Mouse (Mus musculus) ES-CJ7 (cell line): ENCODE data around the gene Sgf29.

Experiments
- DNase-seq: peaks from one replicate; pipeline ENCODE4 v3.0.0; 2011; ENCODE audit warnings: low read depth, low spot score

Gene Sgf29

GRCm38 (mm10) chr7:126704121-126704980, 55.2 kb downstream of the Sgf29 start:
- DNase-seq = peak; percentile 53

GRCm38 (mm10) chr7:126707442-126708174, 58.5 kb downstream of the Sgf29 start, which contains the start of gene Coro1a:
Coro1a (minus strand) TSS chr7:126707787.
- no peak for DNase-seq

GRCm38 (mm10) chr7:126708175-126708952, 59.3 kb downstream of the Sgf29 start:
- DNase-seq = no peak

DNA sequence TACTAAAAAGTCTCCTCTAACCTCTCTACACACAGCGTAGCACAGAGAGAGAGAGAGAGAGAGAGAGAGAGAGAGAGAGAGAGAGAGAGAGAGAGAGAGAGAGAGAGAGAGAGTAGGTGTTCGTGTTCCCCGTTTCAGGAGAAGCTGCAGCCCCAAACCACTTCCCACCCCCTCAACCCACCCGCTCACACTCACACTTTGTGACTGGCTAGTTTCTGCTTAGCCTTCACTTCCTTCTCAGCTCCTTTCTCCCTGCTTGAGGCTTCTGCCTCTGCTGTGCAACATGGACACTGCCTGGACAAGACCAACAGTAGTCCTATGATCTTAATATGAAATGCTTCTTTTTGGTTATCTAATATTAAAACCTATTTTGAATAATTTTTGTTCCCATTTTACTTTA, 61.2 kb downstream of the Sgf29 start:
- DNase-seq = no peak

DNA sequence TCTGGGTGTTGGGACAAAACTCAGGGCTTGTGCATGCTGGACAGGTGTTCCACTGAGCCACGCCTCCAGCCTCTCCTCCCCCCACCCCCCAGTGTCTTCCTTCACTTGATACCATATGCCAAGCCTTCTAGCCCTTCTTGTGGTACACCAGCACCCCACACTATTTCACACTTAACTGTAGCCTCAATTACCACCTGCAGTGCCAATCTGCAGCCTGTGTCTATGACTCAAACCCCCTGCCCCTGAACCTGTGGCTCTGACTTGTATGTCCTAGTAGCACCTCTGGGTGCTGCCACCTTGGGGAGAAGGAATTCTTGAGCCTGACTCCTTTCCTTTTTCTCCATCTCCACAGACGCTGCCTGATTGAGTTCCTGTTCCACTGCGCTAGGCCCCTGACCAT, 62.8 kb downstream of the Sgf29 start:
- DNase-seq = no peak

GRCm38 (mm10) chr7:126715679-126716078, 66.6 kb downstream of the Sgf29 start:
- no peak for DNase-seq

DNA sequence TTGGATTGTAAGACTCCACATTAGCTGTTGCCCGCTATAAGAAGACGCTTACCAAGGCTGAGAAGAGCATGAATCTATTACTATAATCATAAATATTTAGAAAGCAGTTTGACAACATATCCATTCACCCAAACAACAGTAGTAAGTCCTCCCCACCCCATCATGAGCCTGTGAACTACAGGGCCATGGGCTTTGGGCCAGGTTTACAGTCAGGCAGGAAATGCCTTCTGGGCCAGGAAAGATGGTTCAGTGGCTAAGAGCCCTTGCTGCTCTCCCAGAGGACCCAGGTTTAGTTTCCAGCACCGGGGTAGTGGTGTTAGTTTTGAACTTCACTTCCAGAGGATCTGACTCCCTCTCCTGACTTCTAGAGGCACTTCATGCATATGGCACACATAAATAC, 68.5 kb downstream of the Sgf29 start:
- DNase-seq = no peak

DNA sequence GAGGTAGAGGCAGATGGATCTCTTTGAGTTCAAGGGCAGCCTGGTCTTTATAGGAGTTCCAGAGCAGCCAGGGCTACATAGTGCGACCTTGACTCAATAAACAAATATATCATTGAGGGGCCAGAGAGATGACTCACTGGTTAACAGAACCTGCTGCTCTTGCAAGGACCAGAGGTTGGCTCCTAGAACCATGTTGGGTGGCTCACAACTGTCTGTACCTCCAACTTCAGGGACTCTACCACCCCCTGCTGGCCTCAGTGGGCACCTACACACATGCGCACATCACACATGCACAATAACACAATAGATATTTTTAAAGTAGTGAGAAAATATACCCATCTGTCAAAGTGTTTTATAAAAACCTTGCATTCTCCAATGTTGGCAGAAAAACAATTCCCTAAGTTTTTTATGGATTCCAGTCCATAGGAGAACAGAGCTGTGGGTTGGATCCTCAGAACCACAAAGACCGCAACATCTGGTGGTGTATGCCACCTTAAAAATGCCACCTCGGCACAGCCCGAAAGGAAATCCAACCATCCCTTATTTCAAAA, 69.8 kb downstream of the Sgf29 start:
- peak; percentile 69 for DNase-seq

DNA sequence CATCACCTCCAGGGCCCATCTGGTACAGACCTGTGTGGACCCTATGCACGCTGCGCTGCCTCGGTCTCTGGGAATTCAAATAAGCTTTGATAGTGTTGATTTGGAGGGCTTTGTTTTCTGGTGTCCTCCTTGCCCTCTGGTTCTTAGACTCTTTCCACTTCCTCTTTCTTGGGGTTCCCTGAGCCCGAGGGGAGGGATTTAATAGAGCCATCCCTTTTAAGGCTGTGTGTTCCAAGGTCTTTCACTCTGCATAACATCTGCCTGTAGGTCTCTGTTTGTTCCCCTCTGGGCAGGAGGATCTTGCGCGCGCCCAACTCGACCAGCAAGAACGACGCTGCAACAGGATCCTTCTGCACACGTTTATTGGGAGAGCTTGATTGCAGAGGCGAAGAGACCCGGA, 72.5 kb downstream of the Sgf29 start:
- DNase-seq = no peak
